Mouse (Mus musculus): Measurements from ENCODE around the gene Stk39. TPM values are rescaled to one million over a fixed set of nuclear protein-coding genes. Genes with fewer than 3 reads are reported as not detected.

Gene Stk39
- polyA plus RNA-seq, 1 experiment from 2014 or later: 30.0 TPM

DNA sequence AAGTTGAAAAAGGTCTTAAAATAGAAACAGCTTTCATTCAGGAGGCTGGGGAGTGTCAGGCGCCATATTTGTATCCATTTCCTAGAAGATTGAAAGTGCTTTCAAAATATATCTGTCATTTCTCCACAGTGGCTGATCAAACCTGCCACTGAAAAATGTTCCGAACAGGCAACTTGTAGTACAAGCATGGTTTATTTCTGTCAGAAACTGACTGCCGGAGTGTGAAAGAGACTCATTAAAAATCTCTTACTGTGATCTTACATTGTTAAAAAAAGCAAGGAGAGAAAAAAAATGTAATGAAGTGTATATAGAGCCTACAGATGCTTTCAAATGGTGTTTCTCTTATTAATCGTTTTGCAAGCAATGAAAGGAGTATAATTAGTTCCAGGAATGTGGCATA is 165.5 kb downstream of the Stk39 start:
- H3K9me3 ChIP-seq (ENCODE audit: control insufficient read depth, low read length): no peaks in the 10 kb centered on the region
- H3K27ac ChIP-seq (ENCODE audit: low read depth, low read length): no peak overlapping the region
- no peak overlapping the region for H3K4me3 ChIP-seq (ENCODE audit: low read length)
- H3K36me3 ChIP-seq (ENCODE audit: control insufficient read depth, insufficient read depth, low read length): peaks cover 5% of the 10 kb centered on the region; the same call in 1 of the 2 replicates
- 0 out of 2 replicates have a peak, but pooled peaks cover 7% of the 10 kb centered on the region for H3K4me1 ChIP-seq (ENCODE audit: control insufficient read depth, insufficient read depth, low read length)
- no peak for ATAC-seq (ENCODE audit: low FRiP score, low TSS enrichment)
- no peak overlapping the region for H3K4me2 ChIP-seq (replicated peaks; ENCODE audit: low read depth, low read length)
- 75% methylated on average over 4 of the region's 4 CpGs for WGBS
- no peak overlapping the region for H3K9ac ChIP-seq (ENCODE audit: low read depth, low read length)
- H3K27me3 ChIP-seq (ENCODE audit: control insufficient read depth, insufficient read depth, low read length): no peaks in the 10 kb centered on the region

DNA sequence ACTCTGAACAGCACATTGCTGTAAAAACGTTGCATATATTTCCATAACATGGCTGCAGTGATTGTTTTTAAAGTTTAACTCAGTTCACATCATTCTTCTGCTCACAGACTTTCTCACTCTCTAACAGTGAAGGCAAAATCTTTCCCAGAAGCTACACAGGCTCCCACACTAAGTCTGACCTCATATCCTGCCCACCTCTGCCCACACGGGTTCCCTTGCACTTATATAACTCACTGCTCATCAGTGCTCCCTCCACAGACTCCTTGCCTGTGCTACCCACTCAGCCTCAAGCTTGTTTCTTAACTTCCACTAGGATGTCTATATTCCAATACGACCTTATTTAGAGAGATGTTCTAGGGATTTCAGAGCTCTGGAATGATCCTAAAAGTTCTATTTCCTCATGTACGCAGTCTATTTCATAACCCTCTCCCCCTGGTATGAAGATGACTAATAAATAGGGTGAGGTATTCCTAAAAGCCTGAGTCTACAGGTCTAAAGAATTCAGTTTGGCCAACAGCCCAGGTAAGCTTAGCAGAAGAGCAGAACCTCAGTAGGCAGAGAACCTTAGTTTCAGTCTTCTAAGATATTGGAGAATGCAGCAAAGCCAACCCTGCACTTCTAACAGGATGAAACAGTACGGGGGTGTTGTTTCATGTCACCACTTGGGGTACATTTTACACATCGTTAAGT is 167.2 kb downstream of the Stk39 start:
- Histone ChIP-seq H3K4me2 (replicated peaks; ENCODE audit: low read depth, low read length) (no peak overlapping the region), H3K4me3 (ENCODE audit: low read length) (no peak overlapping the region), H3K9me3 (ENCODE audit: control insufficient read depth, low read length) (no peaks in the 10 kb centered on the region), H3K36me3 (ENCODE audit: control insufficient read depth, insufficient read depth, low read length) (peaks cover 5% of the 10 kb centered on the region; the same call in 1 of the 2 replicates), H3K27ac (ENCODE audit: low read depth, low read length) (no peak overlapping the region), H3K9ac (ENCODE audit: low read depth, low read length) (no peak overlapping the region), H3K27me3 (ENCODE audit: control insufficient read depth, insufficient read depth, low read length) (no peaks in the 10 kb centered on the region), H3K4me1 (ENCODE audit: control insufficient read depth, insufficient read depth, low read length) (0 out of 2 replicates have a peak, but pooled peaks cover 7% of the 10 kb centered on the region)
- WGBS: 74% methylated on average over 6 of the region's 6 CpGs
- ATAC-seq (ENCODE audit: low FRiP score, low TSS enrichment): no peak

- no peaks in the 10 kb centered on the region for H3K27me3 ChIP-seq (ENCODE audit: control insufficient read depth, insufficient read depth, low read length)
- ATAC-seq (ENCODE audit: low FRiP score, low TSS enrichment): no peak
These were observed 170.1 kb downstream of the Stk39 start for GRCm38 (mm10) chr2:68301811-68302542.

GRCm38 (mm10) chr2:68298356-68298755 is 173.7 kb downstream of the Stk39 start:
- no peak overlapping the region for H3K4me3 ChIP-seq (ENCODE audit: low read length)
- 0 out of 2 replicates have a peak, but pooled peaks cover 7% of the 10 kb centered on the region for H3K4me1 ChIP-seq (ENCODE audit: control insufficient read depth, insufficient read depth, low read length)
- no peaks in the 10 kb centered on the region for H3K9me3 ChIP-seq (ENCODE audit: control insufficient read depth, low read length)
- H3K9ac ChIP-seq (ENCODE audit: low read depth, low read length): no peak overlapping the region
- no peaks in the 10 kb centered on the region; the same call in 1 of the 2 replicates for H3K36me3 ChIP-seq (ENCODE audit: control insufficient read depth, insufficient read depth, low read length)
- no peak overlapping the region for H3K4me2 ChIP-seq (replicated peaks; ENCODE audit: low read depth, low read length)
- H3K27ac ChIP-seq (ENCODE audit: low read depth, low read length): no peak overlapping the region
- no peak for ATAC-seq (ENCODE audit: low FRiP score, low TSS enrichment)
- H3K27me3 ChIP-seq (ENCODE audit: control insufficient read depth, insufficient read depth, low read length): no peaks in the 10 kb centered on the region
- 95% methylated on average over 3 of the region's 3 CpGs for WGBS

More at GRCm38 (mm10) chr2:68301811-68302542, 170.1 kb downstream of the Stk39 start:
- H3K4me2 ChIP-seq (replicated peaks; ENCODE audit: low read depth, low read length): no peak overlapping the region
- WGBS: 62% methylated on average over 4 of the region's 4 CpGs
- H3K36me3 ChIP-seq (ENCODE audit: control insufficient read depth, insufficient read depth, low read length): peaks cover 5% of the 10 kb centered on the region; the same call in 1 of the 2 replicates
- no peak overlapping the region for H3K9ac ChIP-seq (ENCODE audit: low read depth, low read length)
- 0 out of 2 replicates have a peak, but pooled peaks cover 7% of the 10 kb centered on the region for H3K4me1 ChIP-seq (ENCODE audit: control insufficient read depth, insufficient read depth, low read length)
- no peak overlapping the region for H3K4me3 ChIP-seq (ENCODE audit: low read length)
- no peak overlapping the region for H3K27ac ChIP-seq (ENCODE audit: low read depth, low read length)
- no peaks in the 10 kb centered on the region for H3K9me3 ChIP-seq (ENCODE audit: control insufficient read depth, low read length)

- Histone ChIP-seq H3K27me3 (ENCODE audit: control insufficient read depth, insufficient read depth, low read length) (no peaks in the 10 kb centered on the region), H3K4me1 (ENCODE audit: control insufficient read depth, insufficient read depth, low read length) (0 out of 2 replicates have a peak, but pooled peaks cover 7% of the 10 kb centered on the region), H3K9me3 (ENCODE audit: control insufficient read depth, low read length) (no peaks in the 10 kb centered on the region), H3K9ac (ENCODE audit: low read depth, low read length) (no peak overlapping the region), H3K4me3 (ENCODE audit: low read length) (no peak overlapping the region), H3K27ac (ENCODE audit: low read depth, low read length) (no peak overlapping the region), H3K4me2 (replicated peaks; ENCODE audit: low read depth, low read length) (no peak overlapping the region), H3K36me3 (ENCODE audit: control insufficient read depth, insufficient read depth, low read length) (no peaks in the 10 kb centered on the region; the same call in 1 of the 2 replicates)
- WGBS: 92% methylated on average over 2 of the region's 2 CpGs
- ATAC-seq (ENCODE audit: low FRiP score, low TSS enrichment): no peak
These were observed 174.1 kb downstream of the Stk39 start for GRCm38 (mm10) chr2:68297955-68298354.

DNA sequence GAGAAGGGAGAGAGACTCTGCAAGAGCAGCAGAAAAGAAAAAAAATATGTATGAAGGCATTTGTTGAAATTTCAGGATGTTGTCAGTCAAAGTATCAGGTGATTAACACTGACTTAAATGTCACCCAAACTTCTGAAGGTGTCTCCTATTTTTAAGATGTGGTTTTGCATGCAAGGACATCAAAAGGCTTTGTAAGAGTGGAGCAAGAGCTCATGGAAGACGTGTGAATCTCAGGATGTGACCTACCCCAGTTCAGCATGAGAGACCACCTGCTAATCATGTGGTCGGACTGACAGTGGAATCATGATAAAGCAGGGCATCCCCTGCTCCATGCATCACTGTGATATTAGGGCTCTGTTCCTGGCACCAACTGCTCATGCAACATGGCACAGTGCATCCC is 175.3 kb downstream of the Stk39 start:
- Histone ChIP-seq H3K27ac (ENCODE audit: low read depth, low read length) (no peak overlapping the region), H3K36me3 (ENCODE audit: control insufficient read depth, insufficient read depth, low read length) (no peaks in the 10 kb centered on the region; the same call in 1 of the 2 replicates), H3K4me1 (ENCODE audit: control insufficient read depth, insufficient read depth, low read length) (peaks cover 6% of the 10 kb centered on the region; the same call in 1 of the 2 replicates), H3K9me3 (ENCODE audit: control insufficient read depth, low read length) (no peaks in the 10 kb centered on the region), H3K9ac (ENCODE audit: low read depth, low read length) (no peak overlapping the region), H3K27me3 (ENCODE audit: control insufficient read depth, insufficient read depth, low read length) (no peaks in the 10 kb centered on the region), H3K4me3 (ENCODE audit: low read length) (no peak overlapping the region), H3K4me2 (replicated peaks; ENCODE audit: low read depth, low read length) (no peak overlapping the region)
- no peak for ATAC-seq (ENCODE audit: low FRiP score, low TSS enrichment)
- 82% methylated on average over 2 of the region's 2 CpGs for WGBS

DNA sequence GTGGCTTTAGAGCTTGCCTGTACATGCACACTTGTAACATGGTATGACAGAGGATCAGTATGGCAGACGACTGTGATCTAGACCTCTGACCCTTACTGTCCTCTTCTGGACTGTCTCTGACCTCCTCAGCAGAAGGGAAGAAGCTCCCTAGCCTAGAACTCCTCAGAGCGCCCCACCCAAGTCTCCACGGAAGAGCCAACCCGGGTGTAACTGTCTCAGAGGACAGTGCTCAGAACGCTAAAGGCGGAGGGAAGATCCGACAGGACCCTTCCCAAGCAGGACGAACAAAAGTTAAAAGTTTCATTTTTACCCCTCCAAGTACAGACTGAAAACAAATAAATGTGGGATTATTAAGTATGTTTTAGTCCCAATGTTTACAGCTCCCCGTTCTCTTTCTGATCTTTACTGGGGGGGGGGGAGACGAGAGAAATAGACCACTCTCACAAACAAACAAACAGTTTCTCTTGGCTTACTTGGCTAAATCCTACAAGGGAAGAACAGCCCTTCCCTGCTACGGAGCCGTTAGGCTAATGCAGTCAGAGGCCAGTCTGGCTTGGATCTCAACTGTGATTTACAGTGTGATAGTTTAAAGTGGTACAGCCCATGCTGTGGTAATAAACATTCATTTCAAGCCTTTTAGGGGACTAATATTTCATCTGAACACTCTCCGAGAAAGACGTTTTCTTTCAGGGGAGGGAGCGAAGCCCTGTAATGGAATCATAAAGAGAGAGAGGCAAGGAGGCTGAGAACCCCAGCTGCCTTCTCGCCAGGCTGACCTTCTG is 179.3 kb downstream of the Stk39 start:
- no peak overlapping the region for H3K27ac ChIP-seq (ENCODE audit: low read depth, low read length)
- H3K36me3 ChIP-seq (ENCODE audit: control insufficient read depth, insufficient read depth, low read length): no peaks in the 10 kb centered on the region
- ATAC-seq (ENCODE audit: low FRiP score, low TSS enrichment): peak; percentile 86
- H3K4me2 ChIP-seq (replicated peaks; ENCODE audit: low read depth, low read length): no peak overlapping the region
- peaks cover 5% of the 10 kb centered on the region; the same call in 1 of the 2 replicates for H3K4me1 ChIP-seq (ENCODE audit: control insufficient read depth, insufficient read depth, low read length)
- H3K27me3 ChIP-seq (ENCODE audit: control insufficient read depth, insufficient read depth, low read length): no peaks in the 10 kb centered on the region
- 44% methylated on average over 16 of the region's 16 CpGs for WGBS
- no peak overlapping the region for H3K9ac ChIP-seq (ENCODE audit: low read depth, low read length)
- no peak overlapping the region for H3K4me3 ChIP-seq (ENCODE audit: low read length)
- no peaks in the 10 kb centered on the region for H3K9me3 ChIP-seq (ENCODE audit: control insufficient read depth, low read length)

DNA sequence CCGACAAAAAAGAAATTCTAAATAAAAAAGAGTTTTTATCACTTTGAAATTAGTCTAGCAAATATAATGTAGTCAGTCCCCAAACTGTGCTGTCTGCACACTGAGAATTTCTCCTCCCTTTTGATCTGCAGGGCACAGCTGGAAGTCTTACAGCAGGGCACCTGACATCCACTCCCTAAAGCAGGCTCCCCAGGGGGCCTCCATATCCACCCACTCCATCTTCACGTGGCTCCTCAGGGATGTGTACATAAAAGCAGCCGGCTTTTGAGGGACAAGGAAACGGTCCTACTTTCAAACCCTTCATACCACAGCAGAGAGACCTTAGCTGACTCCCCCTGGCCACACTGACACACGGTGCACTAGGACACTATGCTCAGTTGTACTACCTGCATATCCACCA is 180.2 kb downstream of the Stk39 start:
- Histone ChIP-seq H3K4me2 (replicated peaks; ENCODE audit: low read depth, low read length) (no peak overlapping the region), H3K27ac (ENCODE audit: low read depth, low read length) (no peak overlapping the region), H3K36me3 (ENCODE audit: control insufficient read depth, insufficient read depth, low read length) (no peaks in the 10 kb centered on the region), H3K9me3 (ENCODE audit: control insufficient read depth, low read length) (no peaks in the 10 kb centered on the region), H3K27me3 (ENCODE audit: control insufficient read depth, insufficient read depth, low read length) (no peaks in the 10 kb centered on the region), H3K9ac (ENCODE audit: low read depth, low read length) (no peak overlapping the region), H3K4me1 (ENCODE audit: control insufficient read depth, insufficient read depth, low read length) (peaks cover 5% of the 10 kb centered on the region; the same call in 1 of the 2 replicates), H3K4me3 (ENCODE audit: low read length) (no peak overlapping the region)
- ATAC-seq (ENCODE audit: low FRiP score, low TSS enrichment): no peak
- 44% methylated on average over 5 of the region's 5 CpGs for WGBS

All from kidney, embryonic 14.5 days (tissue).